In genomic region chr12:89896901-89897300, GRCm38 (mm10) we compare ENCODE assay signal across 8 mouse cellular contexts.
"Had no signal": no experiment of that assay in that cellular context is flagged by ENCODE, and none has a peak within 500 bp of the region (broad histone marks: within the 10 kb centered on the region; RNA-seq: fewer than 3 reads in every experiment).

No protein-coding gene starts in this region.

- DNase-seq: kidney, postnatal 10 days; kidney, postnatal 4 days; liver; liver, embryonic 13.5 days; liver, postnatal 0 days; lung, postnatal 14 days; right cerebral cortex, postnatal 14 days; thymus, postnatal 4 days had no signal
